Mouse (Mus musculus) layer of hippocampus, postnatal 10 days (tissue): ENCODE results near the gene Flrt1. TPM values are rescaled to one million over a fixed set of nuclear protein-coding genes. Genes with fewer than 3 reads are reported as not detected.
"Not testable (repeated sequence)": the region's sequence is repeated elsewhere in the genome, so short reads cannot be mapped to it uniquely, and the experiment has no call there.

Source experiments
- DNase-seq, 2 experiments: peaks; one replicate each; pipeline ENCODE4 v3.0.0; 2021; ENCODE audit warnings: low spot score in 2 of 2
- total RNA-seq, 2 experiments: library from RNA; stranded (reverse); gene quantifications; 2 replicates each; pipeline ENCODE4 v1.2.3; 2021

The Flrt1 gene
- total RNA-seq, 2 experiments from 2014 or later = 27.9 to 28.4 TPM

DNA sequence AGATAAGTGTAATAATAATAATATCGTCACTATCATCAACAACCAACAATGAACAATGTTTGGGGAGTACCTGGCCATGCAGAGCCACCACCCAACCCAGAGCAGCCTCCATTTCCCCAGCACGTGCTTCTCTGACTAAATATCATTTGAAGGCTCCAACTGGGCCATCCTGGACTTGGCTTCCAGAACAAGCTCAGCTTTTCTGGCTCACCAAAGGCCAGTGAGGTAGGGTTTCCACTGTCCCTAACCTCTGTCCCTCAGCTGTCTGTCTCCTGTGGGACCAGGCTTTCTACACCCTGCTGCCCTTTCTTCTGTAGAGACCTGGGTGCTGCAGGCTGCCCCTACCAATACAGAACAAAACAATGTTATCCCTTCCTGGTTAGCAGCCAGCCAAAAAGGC is 1.0 kb upstream of the Flrt1 start:
- no peak for DNase-seq

DNA sequence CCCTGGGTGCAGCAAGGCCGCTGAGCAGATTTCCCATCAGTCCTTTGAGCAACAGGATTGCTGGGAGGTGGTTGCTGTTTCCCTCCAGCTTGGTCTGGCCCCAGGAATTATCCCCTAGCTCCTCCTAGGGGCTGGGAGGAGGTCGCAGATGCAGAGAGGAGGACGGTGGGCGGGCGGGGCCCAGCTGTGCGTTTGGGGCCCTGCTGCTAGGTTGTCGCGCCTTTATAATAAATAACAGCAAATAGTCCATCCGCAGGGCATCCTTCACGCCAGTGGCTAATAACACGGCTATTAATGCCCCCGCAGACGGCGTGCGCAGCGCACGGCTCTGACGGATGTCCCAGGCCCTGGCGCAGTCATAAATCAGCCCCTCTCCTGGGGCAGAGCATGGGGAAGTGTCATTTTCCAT is 1.5 kb downstream of the Flrt1 start:
- no peak for DNase-seq

DNA sequence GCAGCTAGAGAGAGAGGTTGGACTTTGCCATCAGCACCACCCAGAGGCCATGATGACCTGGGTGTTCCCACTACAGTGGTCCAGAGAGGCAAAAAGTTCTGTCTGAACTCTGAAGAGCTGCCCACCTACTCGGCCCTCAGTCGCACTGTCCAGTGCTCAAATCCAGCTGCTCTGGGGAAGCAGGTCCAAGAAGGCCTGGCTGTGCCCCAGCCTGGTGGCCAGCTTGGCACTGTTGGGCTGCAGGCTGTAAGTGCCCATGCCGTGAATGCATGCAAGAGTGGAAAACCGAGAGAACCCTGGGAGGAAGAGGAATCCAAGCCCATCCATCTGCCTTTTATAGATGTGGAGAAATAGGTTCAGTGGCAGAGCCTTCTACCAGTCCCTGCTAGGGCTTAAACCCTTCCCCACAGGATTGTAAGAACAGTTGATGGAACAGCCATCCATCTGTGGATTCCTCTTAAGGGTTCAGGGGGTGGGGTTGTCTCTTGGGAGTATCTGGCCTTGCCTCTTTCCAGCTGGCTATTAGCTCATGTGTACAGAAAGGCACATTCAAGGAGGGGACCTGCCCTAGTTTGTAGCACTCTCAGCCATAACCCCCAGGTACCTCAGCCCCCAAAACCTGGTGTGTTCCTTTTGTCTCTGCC is 2.1 kb downstream of the Flrt1 start:
- no peak for DNase-seq

DNA sequence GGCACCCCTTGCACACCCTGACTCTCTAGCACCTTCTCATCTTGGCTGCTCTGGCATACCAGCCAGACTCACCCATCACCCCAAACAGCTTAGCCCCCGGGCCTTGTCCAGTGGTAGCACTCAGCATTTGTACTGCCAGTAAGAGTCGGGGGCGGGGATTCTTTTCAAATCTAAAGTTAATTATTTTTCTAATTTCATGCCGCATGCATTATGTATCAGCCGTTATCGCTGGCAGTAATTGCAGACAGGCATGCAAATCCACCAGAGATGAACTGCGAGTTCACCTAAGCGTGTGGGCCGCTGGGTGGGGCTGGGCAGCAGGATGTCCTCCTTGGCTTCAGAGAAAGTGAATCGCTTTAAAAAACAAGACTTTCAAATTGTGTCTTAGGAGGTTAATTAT is 3.5 kb downstream of the Flrt1 start:
- DNase-seq = no peak

DNA sequence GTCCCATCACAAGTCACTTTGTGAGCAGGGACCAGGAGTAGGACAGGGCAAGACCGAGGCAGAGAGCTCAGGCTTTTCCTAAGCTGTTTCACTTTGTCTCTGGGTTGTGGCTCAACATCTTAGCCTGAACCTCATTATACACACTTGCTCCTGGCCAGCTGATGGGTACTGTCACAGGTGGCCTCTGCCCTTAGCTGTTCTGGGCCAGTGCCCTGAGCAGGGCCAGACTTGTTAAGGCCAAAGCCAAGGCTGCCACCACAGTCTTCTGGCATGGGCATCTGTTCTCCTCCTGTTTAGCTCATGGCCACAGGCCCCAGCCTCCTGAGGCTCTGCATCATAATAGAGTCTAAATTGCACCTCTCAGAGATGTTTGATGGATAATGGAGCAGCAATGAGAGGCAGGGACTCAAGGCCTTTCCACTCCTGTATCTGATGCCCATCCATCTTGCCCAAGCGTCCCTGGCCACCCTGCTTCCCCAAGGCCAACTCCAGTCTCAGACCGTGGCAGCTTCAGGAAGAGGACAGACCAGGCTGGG is 5.8 kb downstream of the Flrt1 start:
- DNase-seq = no peak

DNA sequence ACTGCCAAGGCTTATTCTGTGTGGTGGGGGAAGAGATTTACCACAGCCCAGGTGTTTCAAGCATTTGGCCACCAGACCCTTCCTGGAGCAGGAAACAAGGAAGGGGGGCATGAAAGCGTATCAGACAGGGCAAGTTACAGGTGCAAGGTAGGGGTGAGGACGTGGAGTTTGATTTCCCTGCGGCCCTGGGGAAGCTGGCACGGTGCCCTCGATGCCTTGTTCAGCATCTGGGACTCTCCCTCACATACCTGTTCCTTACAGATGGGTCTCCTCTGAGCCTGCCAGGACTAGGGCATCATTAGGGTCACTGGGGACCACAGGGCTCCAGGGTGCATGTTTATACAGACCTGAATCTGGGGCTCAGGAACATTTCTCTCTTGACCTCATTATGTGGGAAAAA is 12.8 kb downstream of the Flrt1 start:
- no peak for DNase-seq

DNA sequence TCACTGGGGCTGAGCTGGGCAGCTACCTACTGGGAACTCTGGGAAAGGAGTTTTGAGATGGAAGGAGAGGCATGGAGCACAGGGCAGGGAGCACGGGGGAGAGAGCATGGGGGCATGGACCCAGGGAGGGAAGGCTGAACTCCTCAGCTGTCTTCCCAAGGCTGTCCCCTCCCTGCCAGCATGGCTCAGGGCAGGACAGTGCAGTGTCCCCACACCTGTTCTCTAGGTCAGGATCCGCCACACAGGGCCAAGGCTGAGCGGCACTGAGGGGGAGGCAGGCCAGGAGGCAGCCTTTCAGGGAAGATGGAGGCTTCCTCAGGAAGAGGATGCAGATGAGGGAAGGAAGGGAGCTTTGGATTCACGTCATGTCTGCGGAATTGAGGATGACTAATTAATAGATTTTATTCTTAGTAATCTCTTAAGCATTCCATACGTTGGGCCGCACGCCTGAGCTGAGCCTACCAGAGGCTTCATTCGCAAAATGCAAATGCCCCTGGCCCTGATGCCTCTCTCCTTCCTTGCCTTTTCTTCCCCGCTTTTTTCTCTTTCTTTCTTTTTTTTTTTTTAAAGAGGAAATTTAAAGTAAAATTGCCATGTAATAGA is 14.0 kb downstream of the Flrt1 start:
- DNase-seq = no peak

DNA sequence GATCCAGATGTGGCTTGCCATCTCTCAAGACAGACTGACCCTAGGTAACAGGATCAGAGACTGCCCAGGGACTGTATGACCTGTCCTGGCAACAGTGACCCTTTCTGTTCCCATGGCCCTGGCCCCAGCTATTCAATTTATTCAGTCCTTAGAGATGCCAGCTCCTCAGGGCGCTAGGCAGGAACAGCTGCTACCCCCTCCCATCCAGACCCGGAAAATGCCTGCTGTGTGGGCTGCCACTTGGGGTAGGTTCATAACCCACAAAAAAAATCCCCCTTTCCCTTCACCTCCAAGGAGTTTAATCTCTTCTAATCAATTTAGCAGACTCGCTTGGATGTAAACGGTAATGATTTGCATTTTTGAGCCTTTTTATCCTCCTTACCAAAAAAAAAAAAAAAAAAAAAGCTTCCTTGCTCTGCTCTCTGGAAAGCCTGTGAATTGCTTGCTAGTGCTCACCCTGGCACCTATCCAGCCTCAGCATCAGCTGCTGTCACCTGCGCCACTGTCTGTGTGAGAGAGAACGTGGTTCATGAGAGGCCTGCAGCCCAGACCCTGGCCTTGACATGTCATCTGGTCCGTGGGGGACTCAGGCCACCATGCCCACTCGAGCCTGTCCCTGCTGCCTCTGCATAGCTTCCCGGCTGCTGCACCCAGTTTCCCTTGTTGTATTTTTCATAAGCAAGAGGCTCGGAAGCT is 15.0 kb downstream of the Flrt1 start:
- no peak for DNase-seq

DNA sequence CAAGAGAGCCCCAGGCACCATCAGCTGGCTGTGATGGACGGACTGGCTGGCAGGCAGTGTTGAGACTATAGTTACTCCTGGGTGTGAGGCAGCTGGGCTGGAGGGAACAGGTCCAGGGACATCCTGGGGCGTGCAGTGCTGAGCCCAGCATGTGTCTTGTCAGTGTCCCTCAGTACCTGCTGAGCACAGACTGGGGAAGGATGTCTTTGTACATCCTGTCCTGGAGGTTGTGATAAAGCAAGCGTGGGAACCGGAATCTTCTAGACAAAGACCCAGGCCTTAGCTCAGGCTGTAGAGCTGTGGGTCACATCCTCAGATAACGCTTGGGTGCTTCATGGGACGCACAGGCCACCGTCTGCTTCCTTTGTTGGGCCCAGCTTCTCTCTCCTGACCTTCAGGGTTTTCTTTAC is 15.7 kb downstream of the Flrt1 start:
- DNase-seq = no peak

DNA sequence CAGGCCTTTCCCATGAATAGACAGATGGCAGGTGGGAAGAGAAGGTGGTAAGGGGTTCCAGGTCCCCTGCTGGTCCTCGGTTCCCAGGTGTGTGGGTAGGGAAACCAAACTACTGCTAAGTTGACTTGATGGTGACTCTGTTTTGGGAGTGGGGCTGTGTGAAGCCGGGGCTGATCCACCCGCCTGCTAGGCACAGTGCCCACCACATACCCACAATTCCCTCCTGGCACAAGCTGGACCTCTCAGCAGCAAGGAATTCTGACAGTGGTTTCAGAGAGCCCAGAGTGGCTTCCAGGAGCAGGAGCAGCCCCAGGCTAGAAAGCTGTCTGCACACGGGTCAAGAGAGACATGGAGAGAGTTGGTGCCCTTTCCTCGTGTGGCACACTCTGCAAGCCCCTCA is 16.5 kb downstream of the Flrt1 start:
- DNase-seq = no peak

DNA sequence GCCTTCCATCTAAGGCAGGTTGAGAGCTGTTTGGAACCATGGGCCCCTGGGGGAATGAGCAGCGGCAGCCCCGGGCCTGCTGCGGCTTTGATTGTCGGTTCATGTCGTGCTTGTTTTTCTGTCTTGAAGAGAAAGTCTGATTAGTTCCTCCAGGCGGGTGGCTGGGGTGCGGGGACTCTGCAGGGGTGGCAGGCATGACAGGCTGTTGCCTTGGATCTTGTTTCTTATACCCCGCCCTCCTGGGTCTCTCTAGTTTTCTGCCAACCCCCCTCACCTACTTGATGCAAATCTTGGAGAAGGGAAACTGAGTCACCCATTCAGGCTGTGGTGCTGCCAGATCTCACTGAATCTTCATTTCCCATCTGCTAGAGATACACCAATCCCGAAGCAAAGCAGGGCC is 17.0 kb downstream of the Flrt1 start:
- no peak for DNase-seq

DNA sequence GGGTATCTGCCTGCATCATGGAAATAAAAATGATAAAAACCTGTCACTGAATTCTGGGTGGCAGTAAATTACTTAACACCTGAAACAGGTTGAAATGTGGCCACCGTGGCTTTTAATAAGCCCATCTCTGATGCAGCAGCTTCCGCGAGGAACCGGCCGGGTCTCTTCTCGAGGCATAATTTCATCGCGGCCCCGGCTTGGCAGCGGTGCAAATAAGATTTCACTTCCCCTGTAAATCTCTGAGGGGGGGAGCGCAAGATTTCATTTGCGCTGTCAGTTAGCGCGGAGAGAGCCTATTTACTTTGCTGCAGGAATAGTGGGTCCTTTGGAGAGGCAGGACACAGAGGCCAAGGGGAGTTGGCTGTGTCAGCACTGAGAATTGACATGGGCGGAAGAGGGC is 20.8 kb downstream of the Flrt1 start:
- DNase-seq = no peak

DNA sequence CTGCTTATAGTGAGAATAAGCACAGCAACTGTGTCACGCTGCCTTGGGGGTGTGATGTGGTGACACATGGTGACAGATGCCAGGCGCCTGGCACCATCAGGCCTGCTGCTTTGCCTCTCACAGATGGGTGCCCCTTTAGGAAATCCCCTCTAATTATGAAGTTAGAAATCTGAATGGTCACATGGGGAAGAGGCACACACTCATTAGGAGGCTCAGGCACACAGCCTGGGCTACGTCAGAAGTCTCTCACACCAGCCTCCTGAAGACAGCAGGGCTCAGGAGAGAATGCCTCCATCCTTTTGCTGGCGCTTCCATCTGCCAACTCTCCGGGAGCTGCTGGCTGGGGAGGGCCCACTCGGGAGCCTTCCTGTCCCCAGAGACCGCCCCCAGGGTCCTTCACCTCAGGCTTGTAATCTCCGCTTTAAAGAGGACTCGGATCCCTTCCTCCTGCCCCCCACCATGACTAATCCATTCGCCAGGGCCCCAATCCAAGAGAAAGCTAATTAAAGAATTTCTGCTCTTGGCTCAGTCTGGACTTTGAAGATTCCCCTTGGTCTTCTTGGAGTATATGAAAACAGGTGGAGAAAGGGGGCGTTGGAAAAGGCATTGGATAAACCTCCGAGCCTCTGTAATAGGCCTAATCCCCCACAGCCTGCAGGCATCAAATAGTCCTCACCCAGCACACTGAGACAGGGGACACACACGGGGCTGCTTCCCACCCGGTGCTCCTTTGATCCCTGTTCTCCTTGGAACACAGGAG is 22.3 kb downstream of the Flrt1 start:
- no peak for DNase-seq

DNA sequence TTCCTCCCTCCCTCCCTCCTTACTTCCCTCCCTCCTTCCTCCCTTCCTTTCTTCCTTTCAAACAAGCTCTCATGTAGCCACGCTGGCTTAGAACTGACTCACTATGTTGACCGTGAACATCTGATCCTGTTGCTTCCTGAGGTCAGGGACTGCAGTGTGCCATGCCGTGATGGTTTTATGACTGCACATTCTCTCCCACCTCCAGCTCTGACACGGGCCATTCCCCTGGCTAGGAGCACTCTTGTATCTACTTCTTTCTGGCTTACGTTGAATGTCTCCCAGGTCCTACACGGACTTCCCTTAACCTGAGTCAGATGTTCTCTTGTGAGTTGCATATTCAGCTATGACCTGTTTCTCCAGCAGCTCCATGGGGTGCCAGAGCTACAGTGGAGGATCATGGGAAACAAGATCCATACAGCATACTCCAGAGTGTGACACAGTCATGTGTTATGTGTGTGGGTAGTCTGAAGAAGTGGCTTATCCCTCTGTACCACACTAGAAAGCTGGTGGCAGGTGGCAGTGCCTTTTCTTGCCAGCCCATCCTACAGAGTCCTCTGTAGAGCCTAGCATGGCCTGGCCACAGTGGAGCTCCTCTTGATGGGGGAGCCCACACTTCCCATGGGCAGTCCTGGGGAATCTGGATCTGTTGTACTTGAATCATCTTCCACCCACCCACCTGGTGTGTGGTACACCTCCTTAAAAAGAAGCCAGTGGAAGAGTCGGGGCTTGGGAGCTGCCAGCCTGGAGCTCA is 23.8 kb downstream of the Flrt1 start:
- no peak for DNase-seq

DNA sequence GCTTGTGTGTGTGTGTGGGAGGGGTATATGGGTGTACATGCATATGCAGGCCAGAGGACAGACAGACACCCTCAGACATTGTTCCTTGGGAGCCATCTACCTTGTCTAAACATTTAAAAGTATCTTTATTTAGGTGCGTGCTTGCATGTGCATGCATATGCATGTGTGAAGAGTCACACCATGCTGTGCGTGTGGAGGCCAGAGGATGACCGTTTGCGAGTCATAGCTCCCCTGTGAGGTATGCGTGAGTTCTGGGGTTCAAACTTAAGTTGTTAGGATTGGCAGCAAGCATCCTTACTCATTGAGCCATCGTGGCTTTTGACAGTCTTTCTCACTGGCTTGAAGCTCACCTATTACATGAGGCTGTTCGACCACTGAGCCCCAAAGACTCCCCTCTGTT is 27.3 kb downstream of the Flrt1 start:
- DNase-seq = no peak

DNA sequence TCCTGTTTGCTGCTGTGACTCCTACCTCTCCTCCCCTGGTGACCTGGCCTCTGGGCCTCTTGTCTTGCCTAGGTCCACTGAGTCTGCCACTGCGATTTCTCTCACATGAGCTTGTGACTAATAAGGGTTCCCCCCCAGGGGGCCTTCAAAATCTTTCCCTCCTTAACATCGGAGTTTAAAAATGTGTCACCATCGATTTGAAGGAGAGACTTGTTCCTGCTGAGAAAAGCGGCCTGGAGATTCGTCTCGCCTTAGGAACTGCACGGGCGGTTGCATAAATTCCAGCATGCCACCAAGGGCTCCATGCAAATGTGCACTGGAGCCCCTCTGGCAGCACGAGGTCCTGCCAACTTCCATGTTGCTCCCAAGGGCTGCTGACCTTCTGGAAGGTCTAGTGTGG is 27.9 kb downstream of the Flrt1 start:
- no peak for DNase-seq

DNA sequence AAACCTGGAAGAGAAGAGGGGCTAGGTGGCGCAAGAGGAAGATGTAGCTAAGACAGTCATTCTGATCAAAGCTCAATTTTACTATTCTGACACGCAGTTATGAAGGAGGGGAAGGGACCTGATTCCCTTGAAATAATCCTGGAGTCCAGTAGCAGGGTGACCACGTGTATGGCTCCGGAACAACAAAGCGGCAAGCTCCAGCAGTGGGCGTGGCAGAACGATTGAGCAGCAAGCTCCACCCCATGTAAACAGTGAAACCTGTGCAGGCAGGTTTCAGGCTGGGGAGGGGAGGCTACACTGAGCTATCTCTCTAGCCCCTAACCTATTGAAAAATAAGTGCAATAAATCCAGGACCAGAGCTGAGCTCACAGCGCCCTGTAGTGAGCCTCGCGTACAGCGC is 30.2 kb downstream of the Flrt1 start:
- DNase-seq = not testable (repeated sequence)

DNA sequence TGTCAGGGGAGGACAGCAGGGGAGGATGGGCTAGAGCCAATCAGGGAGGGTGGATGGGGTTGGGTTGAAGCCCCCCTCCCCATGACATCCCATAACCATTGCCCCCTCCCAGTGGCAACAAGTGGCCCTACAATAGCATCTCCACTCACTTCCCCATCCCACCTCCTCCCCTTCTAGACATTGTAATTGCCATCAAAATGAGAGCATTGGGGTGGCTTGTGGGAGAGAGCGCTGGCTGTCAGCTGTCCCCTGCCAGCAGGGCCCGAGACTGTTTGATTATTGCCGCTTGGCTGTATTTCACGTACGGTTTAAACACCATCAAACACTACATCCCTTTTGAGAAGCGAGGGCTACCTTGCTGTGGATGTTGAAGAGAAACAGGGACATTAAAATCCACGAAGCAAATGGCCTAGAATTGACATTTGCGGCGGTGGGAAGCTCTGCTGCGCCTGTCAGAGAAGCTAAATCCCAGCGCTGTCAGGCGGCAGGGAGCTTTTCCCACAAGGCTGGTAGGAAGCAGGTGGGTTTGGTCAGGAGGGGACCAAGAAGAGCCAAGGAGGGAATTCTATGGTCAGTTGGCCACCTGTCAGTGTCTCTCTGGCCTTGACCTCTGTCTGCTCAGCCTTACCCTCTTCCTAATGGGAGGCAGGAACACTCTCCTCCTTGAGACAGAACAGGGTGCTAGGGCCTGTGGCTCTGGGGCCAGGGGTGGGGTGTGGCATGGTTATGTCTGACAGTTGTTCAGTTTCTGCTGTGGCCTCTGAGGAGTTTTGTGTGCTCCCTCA is 31.3 kb downstream of the Flrt1 start:
- no peak for DNase-seq

DNA sequence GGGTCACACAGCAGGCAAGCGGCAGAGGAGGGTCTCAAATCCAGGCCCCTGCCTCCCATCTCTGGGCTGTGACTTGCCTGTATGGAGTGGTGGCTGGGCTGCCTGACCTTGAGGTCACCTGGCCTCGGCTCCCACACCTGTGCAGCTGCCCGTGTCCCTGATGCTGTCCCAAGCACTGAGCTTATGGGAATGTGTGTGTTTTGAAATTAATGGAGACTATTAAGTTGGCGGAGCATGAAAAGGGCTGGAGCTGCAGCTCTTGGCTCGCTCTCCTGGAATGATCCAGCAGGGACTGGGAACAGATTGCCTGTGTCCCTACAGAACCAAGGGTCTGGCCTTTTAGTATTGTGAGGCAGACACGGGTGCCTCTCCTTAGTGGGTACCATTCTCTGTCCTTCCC is 33.3 kb downstream of the Flrt1 start:
- no peak for DNase-seq

DNA sequence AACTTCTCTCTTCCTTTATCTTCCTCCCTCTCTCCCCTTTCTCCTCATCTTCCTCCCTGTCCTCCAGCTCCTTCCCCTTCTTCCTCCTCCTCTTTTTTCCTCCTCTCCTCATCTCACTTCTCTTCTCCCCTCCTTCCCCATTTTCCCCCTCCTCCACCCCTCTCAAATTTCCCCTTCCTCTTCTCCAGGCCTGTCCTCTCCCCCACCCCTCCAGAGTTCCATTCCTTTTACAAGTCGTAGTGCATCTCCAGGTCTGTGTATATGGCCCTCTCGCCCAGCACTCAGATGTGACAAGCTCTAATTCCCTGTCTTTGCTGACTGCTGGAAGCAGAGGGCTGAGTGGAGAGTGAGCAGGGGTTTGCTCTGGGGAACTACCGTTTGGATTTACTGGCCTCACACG is 34.8 kb downstream of the Flrt1 start:
- DNase-seq = no peak
